Mouse (Mus musculus) kidney, adult 2 months (tissue): ENCODE data around the gene Gsg1l.

Experiments
- CTCF ChIP-seq: fragments of 200-500 bp; conservative IDR thresholded peaks from 2 replicates; pipeline ENCODE4 v1.5.1; 2011; ENCODE audit warnings: low read depth, mild to moderate bottlenecking, control low read depth, low read length, moderate library complexity, mixed read lengths; ENCODE audit not compliant: insufficient read depth, insufficient read length
- POLR2A ChIP-seq: fragments of 200-500 bp; IDR thresholded peaks from one replicate; pipeline ENCODE4 v1.6.1; 2011; ENCODE audit warnings: low read depth, low read length, control low read depth

DNA sequence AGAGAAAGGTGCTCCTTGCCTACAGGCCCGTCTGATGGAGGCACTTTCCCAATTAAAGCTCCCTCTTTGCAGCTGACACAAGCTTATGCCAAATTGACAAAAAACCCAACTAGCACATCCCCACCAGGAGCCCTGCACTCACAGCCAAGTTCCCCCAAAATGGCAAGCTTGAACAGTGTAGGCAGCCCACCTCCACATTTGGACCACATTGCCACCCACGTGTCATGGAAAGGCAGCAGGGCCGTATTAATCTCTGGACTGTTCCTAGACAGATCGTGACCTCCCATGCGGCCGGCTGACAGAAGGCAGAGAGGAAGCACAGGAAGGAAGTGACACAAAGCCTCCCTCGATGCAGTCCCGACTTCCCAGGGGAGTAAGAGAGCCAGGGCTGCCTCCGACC, 7.2 kb downstream of the Gsg1l start:
- TF ChIP-seq CTCF (no peak), POLR2A (no peak)
